Mouse (Mus musculus) ES-Bruce4 (cell line): ENCODE measurements around the gene Tulp3. TPM values are rescaled to one million over a fixed set of nuclear protein-coding genes. Genes with fewer than 3 reads are reported as not detected.

Experiments
- H3K27ac ChIP-seq: 2 replicates; pipeline ENCODE4 v1.5.1; 2012; ENCODE audit warnings: low read length, inconsistent platforms; ENCODE audit not compliant: insufficient read depth
- H3K27me3 ChIP-seq: 2 replicates; pipeline ENCODE4 v1.6.1; 2012; ENCODE audit warnings: mild to moderate bottlenecking, low read length, inconsistent platforms; ENCODE audit not compliant: control insufficient read depth, poor library complexity, insufficient read depth, severe bottlenecking
- H3K36me3 ChIP-seq: 2 replicates; pipeline ENCODE4 v1.6.1; 2012; ENCODE audit warnings: inconsistent platforms, mild to moderate bottlenecking, low read length, moderate library complexity; ENCODE audit not compliant: control insufficient read depth, poor library complexity, insufficient read depth, severe bottlenecking
- H3K4me1 ChIP-seq: one replicate; pipeline ENCODE4 v1.8.1; 2011; ENCODE audit warnings: low read length; ENCODE audit not compliant: control insufficient read depth, insufficient read depth
- H3K4me3 ChIP-seq: 2 replicates; pipeline ENCODE4 v1.5.1; 2011; ENCODE audit warnings: low read depth, mild to moderate bottlenecking, low read length
- H3K9ac ChIP-seq: 2 replicates; pipeline ENCODE4 v1.6.1; 2012; ENCODE audit warnings: low read depth, mild to moderate bottlenecking, inconsistent platforms; ENCODE audit not compliant: poor library complexity, severe bottlenecking
- H3K9me3 ChIP-seq: replicated peaks from 2 replicates; pipeline ENCODE4 v1.6.1; 2012; ENCODE audit warnings: mild to moderate bottlenecking, low read length, inconsistent platforms; ENCODE audit not compliant: control insufficient read depth, poor library complexity, insufficient read depth, severe bottlenecking
- CTCF ChIP-seq: IDR thresholded peaks from one replicate; pipeline ENCODE4 v1.8.1; 2011; ENCODE audit warnings: low read depth, low read length
- EP300 ChIP-seq: IDR thresholded peaks from 2 replicates; pipeline ENCODE4 v1.6.1; 2011; ENCODE audit warnings: low read depth, low read length; ENCODE audit not compliant: insufficient read depth
- POLR2A ChIP-seq: IDR thresholded peaks from one replicate; pipeline ENCODE4 v1.8.1; 2011; ENCODE audit warnings: low read length; ENCODE audit not compliant: insufficient read depth
- polyA plus RNA-seq: library from polyadenylated mRNA; stranded (reverse); fragments of >200 nt; gene quantifications from 2 replicates; pipeline ENCODE4 v1.2.4, GENCODE M21; 2011; ENCODE audit warnings: low read depth; ENCODE audit not compliant: missing spikeins, insufficient read depth, insufficient read length

The Tulp3 gene
- polyA plus RNA-seq, 1 experiment: 57.4 TPM

- H3K4me1 ChIP-seq: no peaks in the 10 kb centered on the region
- H3K9me3 ChIP-seq: no peaks in the 10 kb centered on the region
- TF ChIP-seq POLR2A (no peak), CTCF (no peak), EP300 (no peak)
- no peaks in the 10 kb centered on the region for H3K27me3 ChIP-seq
- peak overlapping the region; percentile 99 for H3K4me3 ChIP-seq
- peak overlapping the region; percentile 98 for H3K9ac ChIP-seq
- peak overlapping the region; percentile 72 for H3K27ac ChIP-seq
- H3K36me3 ChIP-seq: peaks cover 28% of the 10 kb centered on the region
Measured at GRCm38 (mm10) chr6:128363007-128363825, 7.6 kb upstream of the Tulp3 start.

DNA sequence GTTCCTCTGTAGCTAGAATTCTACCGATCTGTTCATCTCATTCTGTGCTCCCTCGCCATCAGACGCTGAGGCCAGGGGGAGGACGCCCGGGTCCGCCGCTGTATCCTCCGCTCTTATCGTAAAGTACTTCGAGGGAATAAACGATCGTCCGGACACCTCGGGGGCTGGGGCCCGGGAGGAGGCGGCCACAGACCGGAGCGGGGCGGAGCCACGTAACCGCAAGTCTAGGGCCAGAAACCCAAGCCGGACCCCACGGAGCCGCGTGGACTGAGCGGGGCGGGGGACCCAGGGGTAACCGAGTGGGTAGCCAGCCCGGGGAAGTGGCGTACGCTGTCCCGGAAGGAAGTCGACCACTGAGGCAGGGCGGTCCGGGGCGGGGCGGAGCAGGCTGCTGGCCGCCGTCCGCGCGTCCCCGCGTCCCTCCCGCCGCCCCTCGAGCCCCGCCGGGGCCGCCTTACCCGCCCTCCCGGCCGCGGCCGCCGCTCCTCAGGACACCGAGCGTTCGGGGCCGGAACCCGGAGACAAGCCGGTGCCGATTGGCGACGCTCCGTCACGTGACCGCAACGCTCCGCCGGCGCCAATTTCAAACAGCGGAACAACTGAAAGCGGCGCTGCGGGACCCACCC, 6.8 kb upstream of the Tulp3 start, which contains the start of the genes Rhno1 and Foxm1:
TSS of gene Rhno1 (minus strand) at position 531 of the 626 bp plus-strand sequence.
TSS of gene Foxm1 (plus strand) at position 587 of the 626 bp plus-strand sequence.
- Histone ChIP-seq H3K36me3 (peaks cover 29% of the 10 kb centered on the region), H3K4me1 (no peaks in the 10 kb centered on the region), H3K9me3 (no peaks in the 10 kb centered on the region), H3K9ac (peak within 1 kb of the TSS; percentile 98), H3K27ac (peak within 1 kb of the TSS; percentile 80), H3K4me3 (peak within 1 kb of the TSS; percentile 99), H3K27me3 (no peaks in the 10 kb centered on the region)
- TF ChIP-seq POLR2A (no peak), EP300 (no peak), CTCF (no peak)

GRCm38 (mm10) chr6:128361901-128362300, 6.2 kb upstream of the Tulp3 start:
- TF ChIP-seq POLR2A (no peak), EP300 (no peak), CTCF (no peak)
- Histone ChIP-seq H3K4me3 (peak overlapping the region; percentile 99), H3K9me3 (no peaks in the 10 kb centered on the region), H3K4me1 (no peaks in the 10 kb centered on the region), H3K27ac (peak overlapping the region; percentile 80; the same call in 1 of the 2 replicates), H3K9ac (peak overlapping the region; percentile 98), H3K27me3 (no peaks in the 10 kb centered on the region), H3K36me3 (peaks cover 30% of the 10 kb centered on the region)

DNA sequence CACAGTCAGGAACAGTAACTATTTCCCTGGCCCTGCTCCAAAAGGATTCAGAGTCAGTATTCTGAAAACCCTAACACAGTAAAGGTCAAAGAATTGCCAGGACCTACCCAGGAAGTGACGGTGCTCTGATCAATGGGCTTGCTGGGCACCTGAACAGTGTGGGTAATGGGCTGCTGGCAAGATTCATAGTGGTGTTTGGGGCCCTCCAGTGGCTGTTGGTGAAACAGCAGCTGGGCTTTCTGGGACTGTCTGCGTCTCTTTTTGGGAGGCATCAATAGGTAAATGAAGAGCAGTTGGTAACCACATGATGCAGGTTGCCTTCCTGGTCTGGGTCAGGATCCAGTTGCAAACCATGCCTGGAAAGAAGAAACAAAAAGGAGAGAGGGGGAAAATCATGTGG, 3.3 kb upstream of the Tulp3 start:
- Histone ChIP-seq H3K9me3 (no peaks in the 10 kb centered on the region), H3K9ac (no peak overlapping the region), H3K27ac (no peak overlapping the region), H3K4me3 (no peak overlapping the region), H3K36me3 (peaks cover 23% of the 10 kb centered on the region), H3K27me3 (no peaks in the 10 kb centered on the region), H3K4me1 (no peaks in the 10 kb centered on the region)
- TF ChIP-seq CTCF (peak; percentile 78), EP300 (no peak)

GRCm38 (mm10) chr6:128355201-128355681, 410 bp downstream of the Tulp3 start:
- Histone ChIP-seq H3K27me3 (no peaks in the 10 kb centered on the region), H3K27ac (peak overlapping the region; percentile 15), H3K4me1 (no peaks in the 10 kb centered on the region), H3K9ac (peak overlapping the region; percentile 53), H3K9me3 (no peaks in the 10 kb centered on the region), H3K4me3 (peak overlapping the region; percentile 72), H3K36me3 (peaks cover 23% of the 10 kb centered on the region)
- TF ChIP-seq CTCF (no peak), EP300 (no peak), POLR2A (no peak)
